Mouse (Mus musculus) liver, postnatal 0 days (tissue): ENCODE measurements around the gene Epb41. TPM values are rescaled to one million over a fixed set of nuclear protein-coding genes. Genes with fewer than 3 reads are reported as not detected.

Source experiments
- ATAC-seq: fragments of 200-750 bp; cut with Nextera tagmentation; 2 replicates; pipeline ENCODE4 v1.8.0; 2017; ENCODE audit warnings: mild to moderate bottlenecking, moderate library complexity
- DNase-seq: peaks from one replicate; pipeline ENCODE4 v3.0.0-alpha.2; 2016
- H3K27ac ChIP-seq: fragments of 300-500 bp; sonication (generic); 2 replicates; pipeline ENCODE4 v1.5.1; 2014; ENCODE audit warnings: antibody characterized with exemption, moderate library complexity, mild to moderate bottlenecking, low read depth
- H3K27me3 ChIP-seq: fragments of 300-500 bp; sonication (generic); 2 replicates; pipeline ENCODE4 v1.6.1; 2014; ENCODE audit warnings: low read length, control low read depth, mixed read lengths; ENCODE audit not compliant: insufficient read depth
- H3K36me3 ChIP-seq: fragments of 300-500 bp; sonication (generic); replicated peaks from 2 replicates; pipeline ENCODE4 v1.6.1; 2014; ENCODE audit warnings: mild to moderate bottlenecking, control low read depth, low read length, moderate library complexity, mixed read lengths; ENCODE audit not compliant: insufficient read depth
- H3K4me1 ChIP-seq: fragments of 300-500 bp; sonication (generic); 2 replicates; pipeline ENCODE4 v1.6.1; 2014; ENCODE audit warnings: antibody characterized with exemption, mild to moderate bottlenecking, control low read depth; ENCODE audit not compliant: insufficient read depth
- H3K4me2 ChIP-seq: fragments of 300-500 bp; sonication (generic); 2 replicates; pipeline ENCODE4 v1.6.1; 2014; ENCODE audit warnings: low read depth, mild to moderate bottlenecking, low read length, moderate library complexity, mixed read lengths
- H3K4me3 ChIP-seq: fragments of 300-500 bp; sonication (generic); 2 replicates; pipeline ENCODE4 v1.5.1; 2014; ENCODE audit warnings: low read depth, low read length
- H3K9ac ChIP-seq: fragments of 300-500 bp; sonication (generic); replicated peaks from 2 replicates; pipeline ENCODE4 v1.6.1; 2014; ENCODE audit warnings: mild to moderate bottlenecking, moderate library complexity
- H3K9me3 ChIP-seq: fragments of 300-500 bp; sonication (generic); 2 replicates; pipeline ENCODE4 v1.6.1; 2016; ENCODE audit warnings: mild to moderate bottlenecking, control low read depth, low read length, mixed read lengths
- CTCF ChIP-seq: sonication (generic); IDR thresholded peaks from 2 replicates; pipeline ENCODE4 v1.5.1; 2016; ENCODE audit warnings: antibody characterized with exemption, low read depth
- EP300 ChIP-seq: IDR thresholded peaks from 2 replicates; pipeline ENCODE4 v1.6.1; 2016; ENCODE audit warnings: antibody characterized with exemption, low read depth, mild to moderate bottlenecking
- WGBS: fragments of 180-500 bp; shearing (Covaris S2); extraction: QIAGEN DNeasy Blood & Tissue Kit; methylation state at CpG from one replicate; pipeline ENCODE4 v1.1.7; 2014; ENCODE audit not compliant: insufficient replicate concordance; 5-methylcytosine and 5-hydroxymethylcytosine counted together
- polyA plus RNA-seq: library from polyadenylated mRNA; unstranded; fragments of >200 nt; fragmentation: Nextera tagmentation; extraction: Ambion mirVana; gene quantifications from 2 replicates; pipeline ENCODE4 v1.2.1, GENCODE M21; 2015

Epb41 gene
- polyA plus RNA-seq, 1 experiment from 2014 or later = 75.1 TPM

GRCm38 (mm10) chr4:132034242-132034641, 40.9 kb downstream of the Epb41 start:
- Histone ChIP-seq H3K4me1 (peaks cover 14% of the 10 kb centered on the region), H3K9ac (no peak overlapping the region), H3K9me3 (no peaks in the 10 kb centered on the region), H3K27me3 (no peaks in the 10 kb centered on the region), H3K36me3 (peaks cover 18% of the 10 kb centered on the region), H3K4me3 (no peak overlapping the region), H3K4me2 (no peak overlapping the region), H3K27ac (no peak overlapping the region)
- no peak for TF ChIP-seq CTCF
- TF ChIP-seq EP300 = no peak
- no peak for DNase-seq
- 83% methylated on average over 2 of the region's 2 CpGs for WGBS
- no peak for ATAC-seq

GRCm38 (mm10) chr4:132033183-132033582, 41.9 kb downstream of the Epb41 start:
- peaks cover 9% of the 10 kb centered on the region; the same call in 1 of the 2 replicates for H3K4me1 ChIP-seq
- H3K36me3 ChIP-seq = peaks cover 15% of the 10 kb centered on the region

GRCm38 (mm10) chr4:132029851-132030741, 45.0 kb downstream of the Epb41 start:
- ATAC-seq (peak; percentile 22; the same call in 1 of the 2 replicates), DNase-seq (no peak)
- no peaks in the 10 kb centered on the region for H3K9me3 ChIP-seq
- no peak overlapping the region for H3K4me2 ChIP-seq
- TF ChIP-seq EP300 = no peak
- no peak for TF ChIP-seq CTCF
- 38% methylated on average over 10 of the region's 10 CpGs for WGBS
- no peaks in the 10 kb centered on the region for H3K27me3 ChIP-seq
- no peak overlapping the region for H3K4me3 ChIP-seq
- peaks cover 6% of the 10 kb centered on the region; the same call in 1 of the 2 replicates for H3K36me3 ChIP-seq
- H3K27ac ChIP-seq = peak overlapping the region; percentile 53; the same call in 1 of the 2 replicates
- no peak overlapping the region for H3K9ac ChIP-seq
- H3K4me1 ChIP-seq = peaks cover 13% of the 10 kb centered on the region

More at GRCm38 (mm10) chr4:132033183-132033582, 41.9 kb downstream of the Epb41 start:
- ATAC-seq (no peak), DNase-seq (no peak)
- Histone ChIP-seq H3K4me2 (no peak overlapping the region), H3K9ac (no peak overlapping the region), H3K27ac (no peak overlapping the region), H3K9me3 (no peaks in the 10 kb centered on the region), H3K4me3 (no peak overlapping the region), H3K27me3 (no peaks in the 10 kb centered on the region)
- TF ChIP-seq CTCF = peak; percentile 65
- TF ChIP-seq EP300 = 0 out of 2 replicates have a peak, but pooled peaks have one; percentile 31
- 87% methylated on average over 1 of the region's 1 CpGs for WGBS

- H3K9ac ChIP-seq = no peak overlapping the region
- H3K36me3 ChIP-seq = no peaks in the 10 kb centered on the region
Observed at GRCm38 (mm10) chr4:132027806-132028205, 47.3 kb downstream of the Epb41 start.

GRCm38 (mm10) chr4:132027167-132027566, 48.0 kb downstream of the Epb41 start:
- H3K4me2 ChIP-seq = no peak overlapping the region
- 0 out of 2 replicates have a peak overlapping the region, but pooled peaks have one; percentile 17 for H3K9ac ChIP-seq
- 65% methylated on average over 6 of the region's 6 CpGs for WGBS
- H3K9me3 ChIP-seq = no peaks in the 10 kb centered on the region
- TF ChIP-seq CTCF = no peak
- no peak for TF ChIP-seq EP300
- no peaks in the 10 kb centered on the region for H3K27me3 ChIP-seq
- no peaks in the 10 kb centered on the region for H3K36me3 ChIP-seq
- H3K4me1 ChIP-seq = peaks cover 16% of the 10 kb centered on the region
- H3K27ac ChIP-seq = peak overlapping the region; percentile 76
- DNase-seq (no peak), ATAC-seq (peak; percentile 69)
- no peak overlapping the region for H3K4me3 ChIP-seq

More at GRCm38 (mm10) chr4:132027806-132028205, 47.3 kb downstream of the Epb41 start:
- H3K4me1 ChIP-seq = peaks cover 16% of the 10 kb centered on the region
- 98% methylated on average over 1 of the region's 1 CpGs for WGBS
- H3K27me3 ChIP-seq = no peaks in the 10 kb centered on the region
- no peaks in the 10 kb centered on the region for H3K9me3 ChIP-seq
- ATAC-seq = no peak
- TF ChIP-seq EP300 (no peak), CTCF (no peak)
- 0 out of 2 replicates have a peak overlapping the region, but pooled peaks have one; percentile 16 for H3K4me2 ChIP-seq
- H3K4me3 ChIP-seq = no peak overlapping the region
- no peak for DNase-seq
- peak overlapping the region; percentile 76 for H3K27ac ChIP-seq
